Mouse (Mus musculus) A20 (cell line): ENCODE measurements around the gene Slc2a1.

ENCODE experiments used
- DNase-seq: peaks from one replicate; pipeline ENCODE4 v3.0.0-alpha.2; 2011; ENCODE audit warnings: low read depth, low spot score

The Slc2a1 gene

GRCm38 (mm10) chr4:119177702-119178101 lies 69.2 kb downstream of the Slc2a1 start:
- DNase-seq: no peak

GRCm38 (mm10) chr4:119178331-119178730 lies 69.8 kb downstream of the Slc2a1 start:
- no peak for DNase-seq

DNA sequence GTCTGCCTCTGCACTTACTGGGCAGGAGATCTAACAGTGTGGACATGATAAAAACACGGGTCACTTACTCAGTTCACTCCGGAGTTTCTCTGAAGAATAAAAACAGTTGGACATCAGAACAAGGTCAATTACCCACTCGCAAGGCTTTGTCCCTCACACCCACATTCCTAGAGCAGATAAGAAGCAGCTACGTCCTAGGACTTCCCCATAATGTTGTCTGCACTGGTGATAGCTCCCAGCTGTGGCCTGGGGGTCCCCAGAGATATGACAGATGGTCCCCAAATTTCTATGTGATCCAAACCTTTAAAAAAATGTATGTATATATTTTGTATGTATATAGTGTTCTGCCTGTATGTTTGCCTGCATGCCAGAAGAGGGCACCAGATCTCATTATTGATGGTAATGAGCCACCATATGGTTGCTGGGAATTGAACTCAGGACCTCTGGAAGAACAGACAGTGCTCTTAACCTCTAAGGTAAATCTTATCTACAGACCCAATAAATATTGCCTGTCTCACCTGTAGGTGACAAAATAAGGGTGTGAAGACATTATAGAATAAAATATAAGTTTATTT lies 71.7 kb downstream of the Slc2a1 start:
- DNase-seq: peak; percentile 45

DNA sequence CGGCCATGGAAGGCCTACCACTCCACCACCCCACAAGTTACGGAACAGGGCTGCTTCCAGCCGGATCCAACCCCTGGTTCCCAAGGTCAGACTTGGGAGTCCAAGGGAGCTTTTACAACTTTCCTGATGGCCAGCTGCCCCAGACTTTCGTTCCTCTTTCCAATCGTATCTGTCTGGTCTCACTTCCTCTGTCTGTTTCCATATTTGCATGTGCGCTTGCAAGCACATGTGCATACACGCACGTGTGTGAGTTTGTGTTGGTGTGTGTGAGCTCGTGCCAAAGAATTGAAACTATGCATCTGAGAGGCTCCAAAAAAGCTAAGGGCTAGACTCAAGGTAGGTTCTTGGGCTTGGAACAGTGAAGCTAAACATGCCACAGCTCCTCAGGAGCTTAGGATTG lies 72.9 kb downstream of the Slc2a1 start:
- DNase-seq: peak; percentile 88

- no peak for DNase-seq
These were observed 75.0 kb downstream of the Slc2a1 start for GRCm38 (mm10) chr4:119183525-119183924.

- no peak for DNase-seq
These were observed 77.3 kb downstream of the Slc2a1 start for GRCm38 (mm10) chr4:119185771-119186170.
